Mouse (Mus musculus): Measurements from ENCODE around the gene Olfr859.
"Not testable (repeated sequence)": the region's sequence is repeated elsewhere in the genome, so short reads cannot be mapped to it uniquely, and the experiment has no call there.

Olfr859 gene

DNA sequence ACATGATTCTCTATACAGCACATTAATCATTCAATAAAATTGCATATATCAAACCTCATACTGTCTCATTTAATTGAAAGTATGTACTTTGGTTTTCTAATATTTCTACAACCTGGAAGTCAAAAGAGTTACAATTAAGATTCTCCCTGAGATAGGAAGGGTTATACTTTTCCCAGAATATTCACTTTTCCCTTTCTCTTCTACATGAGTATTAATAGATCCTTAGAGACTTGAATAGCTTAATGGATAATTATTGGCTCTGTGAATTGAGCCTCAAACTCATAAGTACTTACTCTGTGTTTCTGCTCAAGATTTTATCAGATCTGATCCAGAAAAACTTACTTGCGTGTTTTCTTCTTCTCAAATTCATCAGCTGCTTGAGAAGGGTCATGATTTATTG is at the start of gene Olfr859:
TSS of gene Olfr859 (plus strand) at position 301 of the 400 bp plus-strand sequence.
- DNase-seq (ENCODE audit: low spot score in 2 of 2), result not testable (repeated sequence)

DNA sequence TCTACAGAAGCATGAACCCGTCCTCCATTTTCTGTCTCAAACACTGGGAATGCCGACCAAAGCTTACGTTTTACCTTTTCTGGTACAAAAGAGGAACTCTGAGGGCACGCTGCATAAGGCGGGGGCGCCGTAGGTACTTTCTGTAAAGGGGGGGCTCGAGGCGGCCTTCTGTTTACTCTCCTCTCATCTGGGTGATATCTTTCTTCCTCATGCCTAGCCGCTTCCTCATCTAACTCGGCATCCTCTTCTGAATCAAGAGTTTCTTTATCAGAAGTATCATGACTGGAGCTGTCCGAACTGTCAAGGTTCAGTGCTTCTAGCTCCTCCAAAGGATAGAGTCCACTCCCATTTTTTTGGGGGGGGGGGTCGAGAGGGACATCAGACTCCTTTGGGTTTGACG is 35.6 kb upstream of the Olfr859 start:
- DNase-seq (ENCODE audit: low spot score in 2 of 2), result no peak

DNA sequence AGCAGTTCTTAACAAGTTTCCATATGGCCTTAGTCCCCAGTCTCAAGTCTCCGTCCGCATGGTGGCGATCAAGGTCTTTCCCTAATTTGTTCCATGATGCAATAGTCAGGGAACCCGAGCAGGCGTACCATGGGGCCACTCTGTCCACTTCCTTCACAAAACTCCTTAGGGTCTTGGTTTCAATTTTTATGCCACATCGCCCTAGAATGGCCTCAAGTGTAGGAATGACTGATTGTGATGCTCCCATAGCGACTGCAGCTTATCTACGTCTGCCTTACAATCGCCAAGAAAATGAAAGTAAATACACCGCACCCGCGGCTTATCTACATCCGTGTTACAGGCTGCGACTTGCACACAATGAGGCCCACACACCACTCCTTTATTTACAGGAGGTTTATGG is 35.0 kb upstream of the Olfr859 start:
- no peak for DNase-seq (ENCODE audit: low spot score in 2 of 2)

DNA sequence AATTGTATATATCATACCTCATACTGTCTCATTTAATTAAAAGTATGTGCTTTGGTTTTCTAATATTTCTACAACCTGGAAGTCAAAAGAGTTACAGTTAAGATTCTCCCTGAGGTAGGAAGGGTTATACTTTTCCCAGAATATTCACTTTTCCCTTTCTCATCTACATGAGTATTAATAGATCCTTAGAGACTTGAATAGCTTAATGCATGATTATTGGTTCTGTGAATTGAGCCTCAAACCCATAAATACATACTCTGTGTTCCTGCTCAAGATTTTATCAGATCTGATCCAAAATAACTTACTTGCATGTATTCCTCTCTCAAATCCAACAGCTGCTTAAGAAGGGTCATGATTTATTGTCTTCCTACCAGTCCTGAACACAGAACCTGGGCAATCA is 24.7 kb upstream of the Olfr859 start, which contains the start of gene Olfr58:
TSS of gene Olfr58 (plus strand) at position 301 of the 400 bp plus-strand sequence.
- no peak for DNase-seq (ENCODE audit: low spot score in 2 of 2)

DNA sequence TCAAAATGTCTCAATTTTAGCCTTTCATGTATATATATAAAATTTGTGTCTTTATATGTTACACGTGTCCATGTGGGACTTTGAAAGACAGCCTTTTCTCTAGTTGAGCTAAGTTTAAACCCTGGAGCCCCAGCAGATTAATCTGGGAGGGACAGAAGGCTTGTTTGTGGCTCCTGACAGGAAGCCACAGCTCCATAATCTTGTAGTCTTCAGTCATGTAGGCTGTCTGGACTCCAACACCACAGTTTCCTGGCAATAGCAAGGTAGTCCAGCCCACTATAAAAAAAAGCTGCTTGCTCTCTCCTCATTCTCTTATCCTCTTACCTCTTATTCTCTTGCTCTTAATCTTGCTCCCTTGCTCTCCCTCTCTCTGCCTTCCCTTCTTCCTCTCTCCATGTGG is 1.7 kb upstream of the Olfr859 start:
- no peak for DNase-seq (ENCODE audit: low spot score in 2 of 2)

DNA sequence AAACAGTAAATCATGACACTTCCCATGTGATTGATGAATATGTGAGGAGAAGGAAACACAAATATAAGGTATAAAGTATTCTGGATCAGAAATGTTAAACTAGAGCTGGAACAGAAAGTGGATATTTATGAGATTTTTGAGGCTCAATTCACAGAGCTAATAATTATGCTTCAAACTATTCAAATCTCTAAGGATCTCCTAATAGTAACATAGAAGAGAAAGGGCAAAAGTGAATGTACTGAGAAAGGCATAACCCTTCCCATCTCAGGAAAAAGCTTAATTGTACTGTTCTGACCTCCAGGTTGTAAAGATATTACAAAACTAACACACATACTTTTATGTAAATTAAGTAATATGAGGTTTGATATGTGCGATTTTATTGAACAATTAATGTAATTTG is 44.9 kb downstream of the Olfr859 start, which contains the start of gene Olfr860:
TSS of gene Olfr860 (minus strand) at position 101 of the 400 bp plus-strand sequence.
- DNase-seq (ENCODE audit: low spot score in 2 of 2), result no peak

Data from frontal cortex, postnatal 14 days (tissue).